Mouse (Mus musculus): ENCODE data around the gene Fap. TPM values are rescaled to one million over a fixed set of nuclear protein-coding genes. Genes with fewer than 3 reads are reported as not detected.

Fap gene
- total RNA-seq (2021): 1 to 10 TPM; 8.1 to 8.2 TPM

DNA sequence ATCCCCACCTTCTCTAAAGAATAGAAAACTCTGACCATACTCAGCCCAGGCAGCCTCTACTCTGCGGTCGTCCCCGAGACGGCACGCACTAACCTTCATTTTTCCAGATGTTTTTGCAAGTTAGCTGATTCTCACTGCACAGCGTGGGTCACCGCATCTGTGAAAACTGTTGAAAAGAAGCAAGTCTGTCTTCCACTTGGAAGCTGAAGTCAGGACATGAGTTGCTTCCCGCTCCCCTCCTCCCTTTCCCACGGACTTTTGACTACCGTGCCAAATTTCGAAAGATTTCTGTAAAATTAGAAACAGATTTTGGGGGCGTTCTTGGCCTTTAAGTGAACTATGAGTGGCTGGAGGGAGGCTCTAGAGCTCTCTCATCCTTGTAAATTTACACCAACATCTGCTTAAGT is at the start of gene Fap:
Fap (minus strand) TSS at position 323 of the 407 bp plus-strand sequence.
- DNase-seq: peak; percentile 25

GRCm38 (mm10) chr2:62623024-62623441 is 49.2 kb upstream of the Fap start:
- DNase-seq: no peak

GRCm38 (mm10) chr2:62619679-62620078 is 45.8 kb upstream of the Fap start:
- no peak for DNase-seq

DNA sequence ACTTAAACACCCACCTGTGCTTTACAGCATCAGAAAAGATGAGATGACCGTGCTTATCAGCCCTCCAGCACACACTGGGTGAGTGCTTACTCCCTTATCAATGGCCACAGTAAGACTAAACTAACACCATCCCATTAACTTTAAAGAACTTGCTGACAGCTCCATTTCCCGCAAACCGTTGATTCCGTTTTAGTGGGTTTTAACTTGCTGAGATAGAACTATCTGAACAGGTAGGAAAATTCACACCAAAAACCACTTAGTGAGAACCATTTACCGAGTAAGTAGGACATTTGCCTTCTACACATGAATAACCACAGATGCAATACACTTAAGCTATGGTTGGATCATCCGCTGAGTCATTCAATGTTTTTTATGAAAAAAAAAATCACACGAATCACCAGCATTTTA is 45.1 kb upstream of the Fap start:
- no peak for DNase-seq

- no peak for DNase-seq
Observed at GRCm38 (mm10) chr2:62613133-62613532, 39.3 kb upstream of the Fap start.

- DNase-seq: no peak
Observed at GRCm38 (mm10) chr2:62606205-62606604, 32.3 kb upstream of the Fap start.

DNA sequence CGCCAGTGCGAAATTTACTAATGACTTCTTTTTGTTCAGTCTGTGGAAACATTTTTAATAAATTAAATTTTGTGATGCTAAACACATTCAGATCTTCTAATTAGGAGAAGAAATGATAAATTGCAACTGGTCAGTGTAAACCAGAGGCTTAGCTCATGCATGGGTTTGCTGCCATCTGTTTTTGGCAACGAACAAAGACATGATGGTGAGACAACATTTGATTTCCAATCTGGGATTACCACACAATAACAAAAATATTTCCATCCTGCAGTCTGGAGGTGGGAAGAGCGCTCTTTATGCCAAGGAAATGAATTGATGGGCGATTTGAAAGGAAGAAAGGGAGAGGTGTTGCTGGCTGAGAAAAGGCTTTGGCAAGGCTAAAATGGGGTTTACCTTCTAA is 29.7 kb upstream of the Fap start:
- DNase-seq: no peak

- no peak for DNase-seq
Observed at GRCm38 (mm10) chr2:62596586-62596985, 22.7 kb upstream of the Fap start.

GRCm38 (mm10) chr2:62594491-62594890 is 20.6 kb upstream of the Fap start:
- DNase-seq: no peak

- no peak for DNase-seq
Observed at GRCm38 (mm10) chr2:62591555-62591954, 17.7 kb upstream of the Fap start.

DNA sequence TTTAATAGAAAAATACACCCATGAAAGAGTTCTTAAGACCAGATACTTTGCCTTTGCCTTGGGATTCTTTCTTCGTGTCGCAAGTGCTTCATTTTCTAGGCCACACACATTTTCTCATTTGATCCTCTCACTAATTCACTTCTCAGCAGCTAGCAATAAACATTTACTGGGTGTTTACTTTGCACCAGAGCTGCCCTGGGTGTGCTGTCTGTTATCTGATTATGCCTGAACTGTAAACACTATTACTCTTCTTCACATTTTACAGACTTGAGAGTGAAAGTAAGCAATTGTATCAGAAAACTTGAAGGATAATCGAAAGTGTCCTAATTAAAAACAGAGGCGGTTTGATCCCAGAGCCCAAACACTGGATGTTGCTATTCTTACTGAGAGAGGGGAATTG is 15.5 kb upstream of the Fap start:
- DNase-seq: no peak

DNA sequence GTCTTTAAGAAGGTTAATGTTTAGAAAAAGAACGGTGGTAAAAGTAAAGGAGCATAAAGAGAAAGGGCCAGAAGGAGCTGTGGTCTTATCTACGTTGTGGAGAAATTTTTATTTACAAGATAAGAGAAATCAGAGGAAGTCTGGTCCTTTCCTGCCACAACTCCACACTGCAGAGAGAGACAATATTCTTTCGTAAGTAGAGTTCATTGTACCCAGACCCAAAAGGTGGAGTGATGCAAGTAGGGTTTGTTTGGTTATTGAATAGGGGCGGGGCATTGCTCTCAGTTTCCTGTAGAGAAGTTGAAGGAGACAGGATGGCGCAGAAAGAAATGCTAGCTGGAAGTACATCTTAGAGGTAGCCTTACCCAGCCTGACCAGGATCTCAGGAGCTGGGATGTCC is 11.9 kb upstream of the Fap start:
- no peak for DNase-seq

DNA sequence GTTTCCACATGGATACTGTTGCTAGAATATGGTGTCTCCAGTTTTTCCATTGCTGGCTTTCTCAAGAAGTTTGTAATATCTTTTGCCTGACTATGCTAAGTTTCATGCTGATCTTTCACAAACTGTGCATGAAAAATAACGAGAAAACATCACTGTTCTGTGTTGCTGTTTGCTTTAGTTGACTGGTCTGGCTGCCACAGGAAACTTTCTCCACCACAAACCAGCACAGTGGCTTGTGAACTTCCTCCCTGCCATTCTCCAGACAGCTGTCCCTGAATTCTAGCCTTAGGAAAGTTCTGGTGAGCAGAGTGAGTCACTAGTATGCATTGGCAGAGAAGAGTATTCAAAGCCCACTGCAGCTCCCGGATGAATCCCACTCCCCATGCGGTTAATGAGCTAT is 1.1 kb upstream of the Fap start:
- DNase-seq: no peak

- DNase-seq: no peak
Observed at GRCm38 (mm10) chr2:62574250-62574649, 375 bp upstream of the Fap start.

- peak; percentile 12 for DNase-seq
Observed at GRCm38 (mm10) chr2:62573099-62573752, 649 bp downstream of the Fap start.

DNA sequence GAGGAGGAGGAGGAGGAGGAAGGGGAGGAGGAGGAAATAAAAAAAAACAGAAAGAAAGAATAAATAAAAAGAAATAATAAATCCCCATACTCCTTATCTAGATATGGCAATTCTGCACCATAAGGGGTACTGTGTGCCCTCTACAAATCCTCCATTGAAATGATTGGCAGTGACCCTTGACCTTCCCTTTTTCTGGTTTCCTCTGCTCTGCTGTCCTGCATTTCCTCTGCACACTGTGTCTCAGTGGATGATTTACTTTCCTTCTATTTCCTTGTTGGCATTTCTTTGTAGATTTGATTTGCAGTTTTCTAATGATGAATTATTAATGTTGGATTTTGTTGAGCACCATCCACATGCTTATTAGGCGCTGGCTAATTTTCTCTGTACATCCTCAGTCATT is 9.2 kb downstream of the Fap start:
- DNase-seq: no peak

DNA sequence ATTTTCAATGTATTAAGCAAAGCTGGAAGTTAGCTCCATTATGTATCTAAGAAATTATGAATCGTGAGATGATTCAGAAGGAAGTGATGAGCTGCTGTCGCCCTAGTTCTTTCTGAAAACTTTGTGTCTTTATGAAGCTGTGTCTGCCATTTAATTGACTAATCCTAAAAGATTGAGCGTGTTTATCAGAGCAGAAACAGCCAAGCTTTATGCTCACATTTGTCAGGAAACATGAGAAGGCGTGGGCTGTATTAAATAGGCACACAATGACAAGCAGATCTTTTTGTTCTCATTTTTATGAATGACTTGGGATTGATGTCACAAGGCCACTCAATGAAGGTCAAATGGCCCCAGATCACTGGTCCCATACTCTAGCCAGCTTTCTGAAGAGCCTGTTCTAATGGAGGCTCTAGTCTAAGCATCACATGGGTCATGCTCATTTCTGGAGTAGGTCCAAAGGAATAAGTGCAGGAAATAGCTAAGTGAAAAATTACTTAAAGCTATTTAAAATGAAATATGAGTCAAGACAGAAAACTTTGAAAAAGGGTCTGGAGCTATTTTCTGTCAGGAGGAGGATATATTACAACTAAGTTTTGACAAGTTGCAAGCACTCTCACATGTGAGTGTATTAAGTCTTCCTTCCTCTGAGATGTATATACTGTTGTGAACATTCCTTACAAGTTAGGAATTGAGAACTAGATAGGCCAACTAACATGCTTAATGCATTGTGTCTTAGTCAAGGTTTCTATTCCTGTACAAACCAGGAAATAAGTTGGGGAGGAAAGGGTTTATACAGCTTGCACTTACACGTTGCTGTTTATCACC is 11.0 kb downstream of the Fap start:
- DNase-seq: no peak

- DNase-seq: no peak
Observed at GRCm38 (mm10) chr2:62557417-62557816, 16.5 kb downstream of the Fap start.

GRCm38 (mm10) chr2:62556349-62556748 is 17.5 kb downstream of the Fap start:
- no peak for DNase-seq

DNA sequence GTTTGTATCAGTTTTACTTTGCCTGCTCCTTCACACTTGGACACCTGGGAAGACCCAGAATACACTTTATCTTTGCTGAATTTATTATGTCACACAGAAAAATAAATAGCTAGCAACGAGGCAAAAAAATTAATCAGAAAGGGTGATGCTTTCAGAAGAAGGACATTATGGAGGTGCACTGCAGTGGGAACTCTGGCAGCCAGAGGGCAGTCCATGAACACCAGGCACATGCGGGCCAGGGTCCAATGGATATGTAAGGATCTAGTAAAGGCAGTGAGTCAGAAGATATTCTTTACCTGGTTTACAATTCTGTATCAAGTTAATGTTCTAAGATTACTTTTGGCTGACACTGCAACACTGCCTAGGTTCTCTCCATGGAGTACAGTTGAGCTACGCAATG is 24.2 kb downstream of the Fap start:
- peak; percentile 15 for DNase-seq

GRCm38 (mm10) chr2:62549131-62549530 is 24.7 kb downstream of the Fap start:
- DNase-seq: no peak

DNA sequence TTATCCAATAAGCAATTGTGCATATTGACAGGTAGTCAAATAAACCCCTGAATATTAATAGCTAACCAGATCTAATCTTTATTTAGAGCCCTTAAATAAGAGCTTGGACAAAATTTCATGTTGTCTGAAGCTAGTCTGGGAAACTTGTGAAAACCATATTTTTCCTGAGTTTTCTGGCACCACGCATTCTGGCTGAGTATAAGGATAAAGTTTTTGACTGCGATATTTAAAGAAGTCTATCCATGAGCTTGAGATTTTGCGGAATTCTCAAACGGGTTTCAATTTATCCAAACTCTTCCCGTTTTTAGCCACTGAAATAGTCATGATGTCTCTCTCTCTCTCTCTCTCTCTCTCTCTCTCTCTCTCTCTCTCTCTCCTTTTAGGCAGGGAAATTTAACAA is 25.8 kb downstream of the Fap start:
- DNase-seq: no peak

DNA sequence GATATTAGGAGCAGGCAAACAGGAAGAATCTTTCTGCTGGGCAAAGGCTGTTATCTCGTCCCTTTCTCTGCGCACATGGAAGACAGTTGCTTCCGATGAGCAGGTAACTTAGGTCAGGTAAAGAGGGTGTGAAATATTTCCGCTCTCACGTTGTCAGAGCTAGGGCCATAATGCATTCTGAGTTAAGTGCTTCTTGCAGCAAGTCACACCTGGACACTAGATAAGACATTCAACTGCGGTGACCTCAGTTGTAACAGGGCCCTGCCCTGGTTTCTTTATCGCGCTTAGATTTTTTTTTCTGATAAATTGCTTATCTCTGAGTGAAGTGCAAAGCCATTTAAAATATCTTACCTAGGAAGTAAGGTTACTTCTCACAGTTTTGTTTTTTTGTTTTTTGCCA is 38.4 kb downstream of the Fap start:
- no peak for DNase-seq

- no peak for DNase-seq
Observed at GRCm38 (mm10) chr2:62531065-62531464, 42.8 kb downstream of the Fap start.
